Mouse (Mus musculus): ENCODE data around the gene Bmp10. TPM values are rescaled to one million over a fixed set of nuclear protein-coding genes. Genes with fewer than 3 reads are reported as not detected.

Gene Bmp10
- polyA plus RNA-seq, 1 experiment: not detected

- TF ChIP-seq POLR2A (IDR thresholded peaks at IDR 0.05; ENCODE audit: insufficient read depth, low read depth, low read length) (no peak), CTCF (IDR thresholded peaks at IDR 0.05; ENCODE audit: insufficient read depth, low read depth, low read length) (no peak)
- 87% methylated on average over 9 of the region's 9 CpGs for WGBS
- H3K4me3 ChIP-seq (ENCODE audit: insufficient read depth, low read depth, low read length): no peak overlapping the region
- no peak overlapping the region for H3K27ac ChIP-seq (ENCODE audit: insufficient read depth, low read depth, low read length)
- no peaks in the 10 kb centered on the region; the same call in 1 of the 2 replicates for H3K4me1 ChIP-seq (ENCODE audit: control insufficient read depth, insufficient read depth, low read length)
These were observed 34.0 kb upstream of the Bmp10 start for GRCm38 (mm10) chr6:87394783-87395182.

DNA sequence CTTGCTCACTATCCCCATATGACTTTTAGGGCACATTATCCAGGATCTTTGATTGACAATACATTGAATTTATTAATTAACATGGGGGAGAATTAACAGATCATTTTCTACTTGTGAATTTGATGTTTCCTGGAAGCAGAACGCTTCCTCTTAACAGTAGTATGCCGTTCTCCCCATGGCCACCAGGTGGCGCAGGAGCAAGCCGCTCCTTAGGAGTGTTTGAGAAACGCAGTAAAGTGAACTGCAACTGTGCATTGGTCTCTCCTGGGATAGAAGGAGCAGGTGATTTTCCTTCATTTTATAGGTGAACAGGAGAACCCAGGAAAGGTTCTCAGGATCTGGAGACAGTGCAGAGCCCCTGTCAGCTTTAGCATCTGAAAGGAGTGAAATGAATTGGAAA lies 29.7 kb upstream of the Bmp10 start:
- WGBS: under 1% methylated on average over 5 of the region's 5 CpGs
- no peak overlapping the region for H3K4me3 ChIP-seq (ENCODE audit: insufficient read depth, low read depth, low read length)
- H3K27ac ChIP-seq (ENCODE audit: insufficient read depth, low read depth, low read length): no peak overlapping the region
- TF ChIP-seq POLR2A (IDR thresholded peaks at IDR 0.05; ENCODE audit: insufficient read depth, low read depth, low read length): no peak
- TF ChIP-seq CTCF (IDR thresholded peaks at IDR 0.05; ENCODE audit: insufficient read depth, low read depth, low read length): peak; percentile 77
- H3K4me1 ChIP-seq (ENCODE audit: control insufficient read depth, insufficient read depth, low read length): no peaks in the 10 kb centered on the region

GRCm38 (mm10) chr6:87399886-87400566 lies 28.8 kb upstream of the Bmp10 start:
- H3K27ac ChIP-seq (ENCODE audit: insufficient read depth, low read depth, low read length): no peak overlapping the region
- no peaks in the 10 kb centered on the region for H3K4me1 ChIP-seq (ENCODE audit: control insufficient read depth, insufficient read depth, low read length)
- H3K4me3 ChIP-seq (ENCODE audit: insufficient read depth, low read depth, low read length): no peak overlapping the region
- no peak for TF ChIP-seq CTCF (IDR thresholded peaks at IDR 0.05; ENCODE audit: insufficient read depth, low read depth, low read length)
- no peak for TF ChIP-seq POLR2A (IDR thresholded peaks at IDR 0.05; ENCODE audit: insufficient read depth, low read depth, low read length)
- 66% methylated on average over 4 of the region's 4 CpGs for WGBS

- WGBS: 81% methylated on average over 6 of the region's 6 CpGs
- TF ChIP-seq CTCF (IDR thresholded peaks at IDR 0.05; ENCODE audit: insufficient read depth, low read depth, low read length): no peak
- no peak for TF ChIP-seq POLR2A (IDR thresholded peaks at IDR 0.05; ENCODE audit: insufficient read depth, low read depth, low read length)
- no peaks in the 10 kb centered on the region for H3K4me1 ChIP-seq (ENCODE audit: control insufficient read depth, insufficient read depth, low read length)
- no peak overlapping the region for H3K4me3 ChIP-seq (ENCODE audit: insufficient read depth, low read depth, low read length)
- no peak overlapping the region for H3K27ac ChIP-seq (ENCODE audit: insufficient read depth, low read depth, low read length)
These were observed 27.3 kb upstream of the Bmp10 start for GRCm38 (mm10) chr6:87401456-87401855.

GRCm38 (mm10) chr6:87412011-87412410 lies 16.8 kb upstream of the Bmp10 start:
- Histone ChIP-seq H3K4me1 (ENCODE audit: control insufficient read depth, insufficient read depth, low read length) (peaks cover 4% of the 10 kb centered on the region; the same call in 1 of the 2 replicates), H3K27ac (ENCODE audit: insufficient read depth, low read depth, low read length) (no peak overlapping the region), H3K4me3 (ENCODE audit: insufficient read depth, low read depth, low read length) (no peak overlapping the region)
- no peak for TF ChIP-seq CTCF (IDR thresholded peaks at IDR 0.05; ENCODE audit: insufficient read depth, low read depth, low read length)
- TF ChIP-seq POLR2A (IDR thresholded peaks at IDR 0.05; ENCODE audit: insufficient read depth, low read depth, low read length): no peak
- WGBS: 23% methylated on average over 3 of the region's 3 CpGs

DNA sequence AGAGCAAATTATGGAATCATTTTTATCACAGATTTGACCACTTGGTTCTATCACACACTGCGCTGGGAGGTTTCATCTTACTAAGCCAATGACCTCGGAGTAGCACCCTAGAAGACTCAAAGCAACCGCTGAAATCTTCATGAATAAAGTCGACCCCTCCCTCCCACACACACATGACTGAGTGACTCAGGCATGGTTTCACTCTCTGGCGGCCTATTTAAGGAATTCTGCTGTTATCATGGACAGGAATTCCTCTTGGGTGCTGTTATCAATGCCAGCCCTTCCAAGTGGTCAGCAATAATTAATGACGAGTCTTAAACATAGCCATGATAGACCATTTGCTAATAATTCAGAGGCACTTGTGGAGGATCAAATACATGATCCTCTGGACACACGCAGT lies 6.5 kb upstream of the Bmp10 start:
- Histone ChIP-seq H3K4me3 (ENCODE audit: insufficient read depth, low read depth, low read length) (no peak overlapping the region), H3K27ac (ENCODE audit: insufficient read depth, low read depth, low read length) (no peak overlapping the region), H3K4me1 (ENCODE audit: control insufficient read depth, insufficient read depth, low read length) (peaks cover 4% of the 10 kb centered on the region; the same call in 1 of the 2 replicates)
- TF ChIP-seq CTCF (IDR thresholded peaks at IDR 0.05; ENCODE audit: insufficient read depth, low read depth, low read length) (no peak), POLR2A (IDR thresholded peaks at IDR 0.05; ENCODE audit: insufficient read depth, low read depth, low read length) (no peak)
- 83% methylated on average over 7 of the region's 7 CpGs for WGBS

- peaks cover 4% of the 10 kb centered on the region; the same call in 1 of the 2 replicates for H3K4me1 ChIP-seq (ENCODE audit: control insufficient read depth, insufficient read depth, low read length)
- TF ChIP-seq POLR2A (IDR thresholded peaks at IDR 0.05; ENCODE audit: insufficient read depth, low read depth, low read length) (no peak), CTCF (IDR thresholded peaks at IDR 0.05; ENCODE audit: insufficient read depth, low read depth, low read length) (no peak)
- H3K27ac ChIP-seq (ENCODE audit: insufficient read depth, low read depth, low read length): no peak overlapping the region
- H3K4me3 ChIP-seq (ENCODE audit: insufficient read depth, low read depth, low read length): no peak overlapping the region
- WGBS: 47% methylated on average over 19 of the region's 19 CpGs
These were observed 4.6 kb upstream of the Bmp10 start for GRCm38 (mm10) chr6:87424037-87424816.

GRCm38 (mm10) chr6:87426954-87427353 lies 1.8 kb upstream of the Bmp10 start:
- H3K4me1 ChIP-seq (ENCODE audit: control insufficient read depth, insufficient read depth, low read length): peaks cover 4% of the 10 kb centered on the region; the same call in 1 of the 2 replicates
- no peak for TF ChIP-seq POLR2A (IDR thresholded peaks at IDR 0.05; ENCODE audit: insufficient read depth, low read depth, low read length)
- 86% methylated on average over 5 of the region's 5 CpGs for WGBS
- no peak overlapping the region for H3K27ac ChIP-seq (ENCODE audit: insufficient read depth, low read depth, low read length)
- no peak overlapping the region for H3K4me3 ChIP-seq (ENCODE audit: insufficient read depth, low read depth, low read length)

DNA sequence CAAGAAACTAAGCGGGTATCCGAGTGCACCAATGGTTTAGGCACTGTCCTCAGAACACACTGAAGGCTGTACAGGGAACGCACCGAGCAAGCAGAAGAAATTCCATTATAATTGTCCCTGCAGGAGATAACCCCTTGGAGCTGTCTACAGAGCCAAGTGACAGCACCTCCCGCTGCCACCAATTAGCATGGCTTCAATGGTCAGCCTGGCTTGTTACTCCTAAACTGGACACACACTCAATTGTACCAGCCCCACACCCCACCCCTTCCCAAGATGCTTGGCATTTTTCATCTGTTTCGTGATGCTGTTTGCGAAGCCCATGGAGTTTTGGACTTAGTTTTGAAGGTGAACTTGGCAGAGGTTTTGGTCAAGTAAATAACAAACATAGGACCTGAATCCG lies 1.2 kb upstream of the Bmp10 start:
- H3K4me3 ChIP-seq (ENCODE audit: insufficient read depth, low read depth, low read length): no peak overlapping the region
- H3K4me1 ChIP-seq (ENCODE audit: control insufficient read depth, insufficient read depth, low read length): peaks cover 4% of the 10 kb centered on the region; the same call in 1 of the 2 replicates
- H3K27ac ChIP-seq (ENCODE audit: insufficient read depth, low read depth, low read length): no peak overlapping the region
- 49% methylated on average over 8 of the region's 8 CpGs for WGBS
- TF ChIP-seq POLR2A (IDR thresholded peaks at IDR 0.05; ENCODE audit: insufficient read depth, low read depth, low read length) (no peak), CTCF (IDR thresholded peaks at IDR 0.05; ENCODE audit: insufficient read depth, low read depth, low read length) (no peak)
